Mouse (Mus musculus) MN1 (cell line): ENCODE results near the gene Padi2.

Experiments
- DNase-seq: peaks from one replicate; pipeline ENCODE4 v3.0.0-alpha.2; 2016; ENCODE audit warnings: low spot score

The Padi2 gene

GRCm38 (mm10) chr4:140986711-140987395 lies 80.7 kb downstream of the Padi2 start, which contains the start of gene Atp13a2:
Atp13a2 (plus strand) TSS chr4:140986873.
- DNase-seq = peak; percentile 97

DNA sequence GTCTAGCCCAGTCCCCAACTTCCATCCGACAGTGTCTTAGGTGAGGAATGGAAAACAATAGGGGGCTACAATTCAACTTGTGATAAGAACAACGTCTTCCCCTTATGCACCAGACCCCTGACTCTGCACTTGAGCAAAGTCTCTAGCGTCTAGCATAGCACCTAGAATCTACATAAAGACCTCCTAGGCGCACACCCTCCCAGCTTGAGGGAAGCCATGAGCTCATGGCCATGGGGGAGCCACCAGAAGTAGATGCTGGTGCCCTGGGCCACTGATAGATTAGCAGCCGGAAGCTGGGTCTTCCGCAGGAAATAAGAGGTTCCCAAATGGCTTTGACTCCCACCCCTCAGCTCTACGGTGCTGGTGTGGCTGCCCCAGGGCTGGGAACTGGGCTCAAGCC lies 81.3 kb downstream of the Padi2 start:
- DNase-seq = no peak

DNA sequence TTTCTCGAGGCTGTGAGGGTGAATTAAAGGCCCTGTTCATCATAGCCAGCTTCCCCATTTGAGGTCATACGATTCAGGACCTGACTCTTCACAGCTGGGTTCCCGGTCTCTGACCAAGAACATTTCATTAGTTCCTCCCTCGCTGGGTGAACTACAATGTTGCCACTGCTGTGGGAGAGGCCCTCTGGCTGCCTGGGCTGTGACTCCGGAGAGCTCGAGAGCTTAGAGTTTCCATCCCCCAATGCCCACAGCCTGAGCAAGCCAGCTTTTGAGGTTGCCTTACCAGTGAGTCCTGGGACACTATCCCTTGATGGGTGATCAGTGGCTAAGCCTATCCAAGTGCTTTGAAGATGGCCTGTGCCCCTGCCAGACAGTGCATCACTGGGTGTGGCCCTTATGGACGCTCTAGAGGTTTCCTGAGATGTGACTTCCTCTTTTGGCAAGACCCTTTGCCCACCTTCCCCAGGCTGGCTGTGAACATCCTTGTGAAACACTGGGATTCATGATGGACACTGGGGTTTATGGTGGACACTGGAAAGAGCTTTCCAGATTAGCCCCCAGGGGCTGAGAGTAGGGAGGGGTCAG lies 82.7 kb downstream of the Padi2 start:
- DNase-seq = no peak

GRCm38 (mm10) chr4:140989447-140989846 lies 83.3 kb downstream of the Padi2 start:
- DNase-seq = no peak

DNA sequence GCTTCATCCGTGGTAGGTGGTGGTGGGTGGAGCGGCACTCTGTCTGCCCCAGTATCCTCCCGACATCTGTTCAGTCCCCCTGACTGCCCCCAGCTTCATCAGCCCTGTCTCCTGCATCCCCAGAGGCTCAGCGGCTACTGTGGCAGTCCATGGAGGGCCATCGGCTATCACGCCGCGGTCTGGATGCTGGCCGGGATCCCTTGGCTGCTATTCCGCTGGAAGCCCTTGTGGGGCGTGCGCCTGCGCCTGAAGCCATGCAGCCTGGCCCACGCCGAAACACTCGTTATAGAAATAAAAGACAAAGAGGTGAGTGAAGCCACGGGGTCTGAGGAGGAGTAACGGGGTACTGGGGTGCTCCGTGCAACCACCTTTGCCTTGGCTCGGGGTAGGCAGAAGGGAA lies 86.1 kb downstream of the Padi2 start:
- no peak for DNase-seq

- DNase-seq = no peak
Measured at GRCm38 (mm10) chr4:140993846-140994245, 87.7 kb downstream of the Padi2 start.

- no peak for DNase-seq
Measured at GRCm38 (mm10) chr4:140995811-140996210, 89.7 kb downstream of the Padi2 start.

- DNase-seq = no peak
Measured at GRCm38 (mm10) chr4:140996812-140997211, 90.7 kb downstream of the Padi2 start.
